Mouse (Mus musculus): ENCODE measurements around the gene Mmd. TPM values are rescaled to one million over a fixed set of nuclear protein-coding genes. Genes with fewer than 3 reads are reported as not detected.

The Mmd gene
- polyA plus RNA-seq, 1 experiment from 2014 or later: 36.1 TPM

DNA sequence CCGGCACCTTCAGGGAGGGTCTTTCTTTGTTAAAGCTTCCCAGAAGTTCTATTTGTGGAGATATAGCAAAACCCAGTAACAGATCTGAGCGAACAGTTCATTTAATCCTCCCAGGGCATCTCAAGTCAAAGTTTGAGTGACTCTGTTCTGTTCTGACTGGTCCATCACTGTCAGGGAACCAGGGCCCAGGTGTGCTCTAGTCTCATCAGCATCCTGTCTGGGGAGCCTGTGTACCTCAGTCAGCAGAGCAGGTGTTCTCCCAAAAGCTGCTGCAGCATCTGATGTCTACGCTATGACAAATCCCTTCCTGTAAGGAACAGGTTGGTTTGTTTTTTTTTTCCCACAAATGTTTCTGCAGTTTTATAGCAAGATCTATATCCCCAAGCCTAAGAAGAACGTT, 2.6 kb upstream of the Mmd start:
- Histone ChIP-seq H3K27me3 (ENCODE audit: insufficient read depth, low read length) (no peaks in the 10 kb centered on the region), H3K27ac (ENCODE audit: low read length) (no peak overlapping the region), H3K4me3 (ENCODE audit: low read length) (no peak overlapping the region), H3K36me3 (ENCODE audit: insufficient read depth, low read length) (no peaks in the 10 kb centered on the region), H3K4me1 (ENCODE audit: insufficient read depth, low read length) (peaks cover 14% of the 10 kb centered on the region; the same call in 1 of the 2 replicates), H3K4me2 (replicated peaks; ENCODE audit: low read depth, low read length) (no peak overlapping the region), H3K9me3 (ENCODE audit: low read length) (no peaks in the 10 kb centered on the region), H3K9ac (replicated peaks; ENCODE audit: low read length) (no peak overlapping the region)
- WGBS: 86% methylated on average over 4 of the region's 4 CpGs
- no peak for ATAC-seq (ENCODE audit: low FRiP score, low TSS enrichment)

DNA sequence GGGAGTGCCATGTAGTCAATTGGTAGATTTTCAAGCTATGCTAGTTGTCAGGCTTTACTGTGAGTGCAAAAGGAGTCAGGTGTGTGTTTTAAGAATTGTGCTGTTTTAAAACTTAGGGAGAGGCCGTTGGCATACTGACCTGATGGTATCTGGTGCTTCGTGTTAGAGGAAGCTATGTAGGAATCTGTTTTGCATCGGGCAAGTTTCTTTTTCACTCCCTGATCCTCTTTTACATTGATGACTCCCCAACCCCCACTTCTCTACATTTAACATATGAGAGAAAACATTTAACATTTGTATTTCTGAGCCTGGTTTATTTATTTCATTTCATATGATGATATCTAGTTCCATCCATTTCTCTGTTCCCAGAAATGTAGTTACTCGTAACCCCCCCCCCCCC, 1.5 kb upstream of the Mmd start:
- H3K4me3 ChIP-seq (ENCODE audit: low read length): no peak overlapping the region
- WGBS: 64% methylated on average over 4 of the region's 4 CpGs

DNA sequence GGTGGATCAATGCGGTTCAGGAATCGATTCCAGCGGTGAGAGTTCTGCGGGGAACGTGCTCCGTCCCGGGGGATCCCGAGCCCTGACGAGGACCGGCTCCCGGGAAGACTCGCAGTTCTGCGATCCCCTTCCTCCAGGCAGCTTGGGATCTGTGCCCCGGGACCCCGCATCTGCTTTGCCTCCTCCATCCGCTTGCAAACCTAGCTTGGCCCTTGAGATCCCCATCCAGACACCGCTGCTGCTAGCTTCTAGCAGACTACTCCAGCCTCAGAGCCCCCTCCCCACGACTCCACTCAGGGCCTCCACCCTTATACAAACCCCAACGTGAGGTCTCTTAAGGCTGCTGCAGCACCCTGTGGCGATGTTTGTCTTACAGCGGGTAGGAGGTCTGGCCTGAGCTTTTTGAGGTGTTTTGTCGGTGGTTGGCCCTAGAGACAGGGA, 465 bp downstream of the Mmd start:
- H3K4me2 ChIP-seq (replicated peaks; ENCODE audit: low read depth, low read length): peak overlapping the region; percentile 87
- no peaks in the 10 kb centered on the region for H3K9me3 ChIP-seq (ENCODE audit: low read length)
- H3K9ac ChIP-seq (replicated peaks; ENCODE audit: low read length): peak overlapping the region; percentile 92
- no peaks in the 10 kb centered on the region for H3K36me3 ChIP-seq (ENCODE audit: insufficient read depth, low read length)
- peak overlapping the region; percentile 84 for H3K27ac ChIP-seq (ENCODE audit: low read length)
- peak; percentile 53 for ATAC-seq (ENCODE audit: low FRiP score, low TSS enrichment)
- 0% methylated on average over 22 of the region's 22 CpGs for WGBS
- peaks cover 23% of the 10 kb centered on the region; the same call in 1 of the 2 replicates for H3K4me1 ChIP-seq (ENCODE audit: insufficient read depth, low read length)
- no peaks in the 10 kb centered on the region for H3K27me3 ChIP-seq (ENCODE audit: insufficient read depth, low read length)
- peak overlapping the region; percentile 89 for H3K4me3 ChIP-seq (ENCODE audit: low read length)

More for the DNA sequence above, 1.5 kb upstream of the Mmd start:
- Histone ChIP-seq H3K9ac (replicated peaks; ENCODE audit: low read length) (no peak overlapping the region), H3K4me2 (replicated peaks; ENCODE audit: low read depth, low read length) (no peak overlapping the region), H3K27me3 (ENCODE audit: insufficient read depth, low read length) (no peaks in the 10 kb centered on the region), H3K9me3 (ENCODE audit: low read length) (no peaks in the 10 kb centered on the region), H3K4me1 (ENCODE audit: insufficient read depth, low read length) (peaks cover 23% of the 10 kb centered on the region; the same call in 1 of the 2 replicates), H3K27ac (ENCODE audit: low read length) (no peak overlapping the region), H3K36me3 (ENCODE audit: insufficient read depth, low read length) (no peaks in the 10 kb centered on the region)
- no peak for ATAC-seq (ENCODE audit: low FRiP score, low TSS enrichment)

DNA sequence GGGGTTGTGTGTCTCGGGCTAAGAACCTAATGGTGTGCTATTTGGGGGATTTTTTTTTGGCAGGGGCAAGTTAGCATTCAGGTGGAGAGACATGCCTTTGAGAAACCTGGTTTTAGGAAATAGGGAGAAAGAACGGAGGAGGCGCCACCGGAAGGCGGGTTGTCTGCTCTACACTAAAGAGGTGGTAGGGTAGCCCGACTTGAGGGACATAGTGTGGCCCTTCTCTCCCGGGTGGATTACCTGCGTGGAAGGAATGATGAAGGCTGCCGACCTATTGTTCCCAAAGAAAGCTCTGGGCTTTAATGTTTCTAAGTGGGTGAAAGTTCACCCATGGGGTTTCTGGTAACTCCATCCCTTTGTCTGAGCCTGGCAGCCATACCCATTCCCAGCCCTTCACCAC, 933 bp downstream of the Mmd start:
- Histone ChIP-seq H3K9ac (replicated peaks; ENCODE audit: low read length) (peak overlapping the region; percentile 92), H3K4me3 (ENCODE audit: low read length) (peak overlapping the region; percentile 89), H3K27me3 (ENCODE audit: insufficient read depth, low read length) (no peaks in the 10 kb centered on the region), H3K27ac (ENCODE audit: low read length) (peak overlapping the region; percentile 84), H3K4me1 (ENCODE audit: insufficient read depth, low read length) (peaks cover 23% of the 10 kb centered on the region; the same call in 1 of the 2 replicates), H3K4me2 (replicated peaks; ENCODE audit: low read depth, low read length) (peak overlapping the region; percentile 87), H3K36me3 (ENCODE audit: insufficient read depth, low read length) (no peaks in the 10 kb centered on the region), H3K9me3 (ENCODE audit: low read length) (no peaks in the 10 kb centered on the region)
- 1% methylated on average over 9 of the region's 9 CpGs for WGBS
- no peak for ATAC-seq (ENCODE audit: low FRiP score, low TSS enrichment)

DNA sequence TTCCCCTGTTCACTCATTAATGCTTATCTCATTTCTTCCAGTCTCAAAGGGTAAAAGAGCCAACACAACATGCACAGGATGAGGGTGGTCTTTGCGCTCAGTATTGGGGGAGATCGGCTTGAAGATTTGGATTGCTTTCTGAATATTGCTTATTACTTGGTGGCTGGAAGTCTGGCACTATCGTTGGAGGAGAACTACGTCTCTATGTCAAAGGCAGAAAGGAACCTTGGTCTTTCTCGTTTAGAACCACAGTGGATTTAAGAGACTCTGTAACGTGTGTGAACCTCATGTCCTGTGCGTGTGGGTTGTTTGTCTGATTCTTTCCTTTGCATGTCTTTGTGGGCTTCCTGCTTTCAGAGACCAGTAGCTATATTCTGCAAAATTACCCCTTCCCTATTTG, 1.5 kb downstream of the Mmd start:
- H3K4me2 ChIP-seq (replicated peaks; ENCODE audit: low read depth, low read length): peak overlapping the region; percentile 87
- ATAC-seq (ENCODE audit: low FRiP score, low TSS enrichment): no peak
- 57% methylated on average over 7 of the region's 7 CpGs for WGBS
- H3K36me3 ChIP-seq (ENCODE audit: insufficient read depth, low read length): no peaks in the 10 kb centered on the region
- no peaks in the 10 kb centered on the region for H3K27me3 ChIP-seq (ENCODE audit: insufficient read depth, low read length)
- peaks cover 23% of the 10 kb centered on the region; the same call in 1 of the 2 replicates for H3K4me1 ChIP-seq (ENCODE audit: insufficient read depth, low read length)
- H3K27ac ChIP-seq (ENCODE audit: low read length): no peak overlapping the region
- H3K9ac ChIP-seq (replicated peaks; ENCODE audit: low read length): peak overlapping the region; percentile 92
- H3K9me3 ChIP-seq (ENCODE audit: low read length): no peaks in the 10 kb centered on the region
- peak overlapping the region; percentile 89 for H3K4me3 ChIP-seq (ENCODE audit: low read length)

DNA sequence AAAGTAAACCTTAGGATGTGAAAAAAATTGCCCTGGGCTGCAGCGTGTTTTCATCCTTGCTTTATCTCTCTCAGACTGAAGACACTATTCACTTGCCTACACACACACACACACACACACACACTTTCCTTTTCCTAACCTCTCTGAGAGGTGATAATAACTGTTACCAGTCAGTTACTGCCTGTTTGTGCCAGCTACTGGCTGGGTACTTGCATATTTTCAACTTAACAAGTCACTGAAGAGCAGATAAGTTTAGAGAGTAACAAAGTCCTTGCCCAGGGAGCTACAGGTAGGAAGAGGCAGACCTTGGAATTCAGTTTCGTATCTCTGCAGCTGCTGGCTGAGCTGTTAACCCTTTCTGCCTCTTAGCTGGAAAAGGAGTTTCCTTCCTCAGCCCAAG, 2.7 kb downstream of the Mmd start:
- no peaks in the 10 kb centered on the region for H3K36me3 ChIP-seq (ENCODE audit: insufficient read depth, low read length)
- no peak overlapping the region for H3K9ac ChIP-seq (replicated peaks; ENCODE audit: low read length)
- H3K4me3 ChIP-seq (ENCODE audit: low read length): no peak overlapping the region
- no peak for ATAC-seq (ENCODE audit: low FRiP score, low TSS enrichment)
- H3K4me2 ChIP-seq (replicated peaks; ENCODE audit: low read depth, low read length): no peak overlapping the region
- no peaks in the 10 kb centered on the region for H3K9me3 ChIP-seq (ENCODE audit: low read length)
- peaks cover 23% of the 10 kb centered on the region; the same call in 1 of the 2 replicates for H3K4me1 ChIP-seq (ENCODE audit: insufficient read depth, low read length)
- H3K27ac ChIP-seq (ENCODE audit: low read length): no peak overlapping the region
- 30% methylated on average over 2 of the region's 2 CpGs for WGBS
- no peaks in the 10 kb centered on the region for H3K27me3 ChIP-seq (ENCODE audit: insufficient read depth, low read length)

DNA sequence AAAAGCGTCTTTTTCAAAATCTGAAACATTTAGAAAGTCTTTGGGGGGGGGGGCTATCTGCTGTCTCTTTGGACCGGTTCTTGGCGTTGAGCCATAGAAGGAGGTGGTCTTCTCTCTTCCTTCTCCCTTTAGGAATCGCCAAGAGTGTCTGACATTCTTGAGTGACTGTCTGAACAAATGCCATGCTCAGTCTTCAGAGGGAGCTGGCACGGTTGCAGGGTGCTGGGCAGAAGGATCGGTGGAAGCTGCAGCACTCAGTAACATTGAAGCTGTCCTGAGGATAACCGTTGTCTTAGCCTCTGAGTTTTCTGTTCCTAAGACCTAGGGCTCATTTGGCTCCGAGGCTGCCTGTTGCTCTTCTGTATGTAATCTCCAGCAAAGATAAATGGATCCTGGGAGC, 3.1 kb downstream of the Mmd start:
- no peak overlapping the region for H3K4me2 ChIP-seq (replicated peaks; ENCODE audit: low read depth, low read length)
- peaks cover 23% of the 10 kb centered on the region; the same call in 1 of the 2 replicates for H3K4me1 ChIP-seq (ENCODE audit: insufficient read depth, low read length)
- no peak for ATAC-seq (ENCODE audit: low FRiP score, low TSS enrichment)
- peaks cover under 1% of the 10 kb centered on the region; the same call in 1 of the 2 replicates for H3K36me3 ChIP-seq (ENCODE audit: insufficient read depth, low read length)
- no peak overlapping the region for H3K27ac ChIP-seq (ENCODE audit: low read length)
- no peak overlapping the region for H3K4me3 ChIP-seq (ENCODE audit: low read length)
- H3K27me3 ChIP-seq (ENCODE audit: insufficient read depth, low read length): no peaks in the 10 kb centered on the region
- WGBS: 78% methylated on average over 8 of the region's 8 CpGs
- H3K9ac ChIP-seq (replicated peaks; ENCODE audit: low read length): no peak overlapping the region
- H3K9me3 ChIP-seq (ENCODE audit: low read length): no peaks in the 10 kb centered on the region

DNA sequence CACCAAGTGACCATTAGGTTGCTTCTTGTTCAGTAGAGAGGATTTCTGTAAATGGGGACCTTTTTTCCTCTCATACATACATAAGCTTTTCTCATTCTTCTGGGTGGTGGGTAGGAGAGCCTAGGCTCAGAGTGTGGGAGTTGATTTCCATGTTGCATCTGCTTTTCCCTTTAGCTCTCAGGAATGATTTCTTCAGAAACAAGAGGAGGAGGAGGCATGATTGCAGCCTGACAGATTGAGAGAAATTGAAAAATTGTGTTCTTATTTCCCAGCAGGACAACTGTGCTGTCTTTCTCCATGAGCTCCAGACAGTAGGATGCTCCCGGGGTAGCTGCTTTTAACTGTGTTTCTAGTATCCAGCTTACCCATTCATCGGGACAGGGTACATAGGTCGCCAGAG, 5.3 kb downstream of the Mmd start:
- no peaks in the 10 kb centered on the region for H3K27me3 ChIP-seq (ENCODE audit: insufficient read depth, low read length)
- 91% methylated on average over 3 of the region's 3 CpGs for WGBS
- ATAC-seq (ENCODE audit: low FRiP score, low TSS enrichment): no peak

DNA sequence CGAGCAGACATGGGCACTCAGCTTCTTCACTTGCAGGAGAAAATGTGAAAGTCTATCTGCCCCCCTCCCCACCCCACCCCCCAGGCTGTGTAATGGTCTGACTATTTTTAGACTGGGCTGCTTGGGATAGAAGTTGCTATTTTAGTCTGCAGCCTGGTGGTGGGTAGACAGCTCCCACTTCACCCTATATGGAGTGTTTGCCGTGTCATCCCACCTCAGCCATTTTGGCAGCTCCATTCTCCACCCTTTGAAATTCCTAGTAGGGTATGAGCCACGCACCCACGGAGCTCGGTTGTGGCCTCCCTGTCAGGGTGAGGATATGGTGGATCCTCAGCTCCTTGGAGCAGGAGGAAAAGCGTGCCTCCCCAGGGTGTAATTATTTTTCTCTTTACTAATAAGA, 6.4 kb downstream of the Mmd start:
- Histone ChIP-seq H3K4me1 (ENCODE audit: insufficient read depth, low read length) (peaks cover 17% of the 10 kb centered on the region), H3K36me3 (ENCODE audit: insufficient read depth, low read length) (peaks cover 15% of the 10 kb centered on the region), H3K4me3 (ENCODE audit: low read length) (no peak overlapping the region), H3K9ac (replicated peaks; ENCODE audit: low read length) (no peak overlapping the region), H3K4me2 (replicated peaks; ENCODE audit: low read depth, low read length) (no peak overlapping the region), H3K27ac (ENCODE audit: low read length) (no peak overlapping the region), H3K9me3 (ENCODE audit: low read length) (no peaks in the 10 kb centered on the region), H3K27me3 (ENCODE audit: insufficient read depth, low read length) (no peaks in the 10 kb centered on the region)
- 71% methylated on average over 6 of the region's 6 CpGs for WGBS
- no peak for ATAC-seq (ENCODE audit: low FRiP score, low TSS enrichment)

More for the DNA sequence above, 5.3 kb downstream of the Mmd start:
- H3K4me3 ChIP-seq (ENCODE audit: low read length): no peak overlapping the region
- no peak overlapping the region for H3K9ac ChIP-seq (replicated peaks; ENCODE audit: low read length)
- peaks cover 5% of the 10 kb centered on the region; the same call in 1 of the 2 replicates for H3K36me3 ChIP-seq (ENCODE audit: insufficient read depth, low read length)
- H3K4me1 ChIP-seq (ENCODE audit: insufficient read depth, low read length): peaks cover 26% of the 10 kb centered on the region
- no peak overlapping the region for H3K27ac ChIP-seq (ENCODE audit: low read length)
- H3K4me2 ChIP-seq (replicated peaks; ENCODE audit: low read depth, low read length): no peak overlapping the region
- H3K9me3 ChIP-seq (ENCODE audit: low read length): no peaks in the 10 kb centered on the region

DNA sequence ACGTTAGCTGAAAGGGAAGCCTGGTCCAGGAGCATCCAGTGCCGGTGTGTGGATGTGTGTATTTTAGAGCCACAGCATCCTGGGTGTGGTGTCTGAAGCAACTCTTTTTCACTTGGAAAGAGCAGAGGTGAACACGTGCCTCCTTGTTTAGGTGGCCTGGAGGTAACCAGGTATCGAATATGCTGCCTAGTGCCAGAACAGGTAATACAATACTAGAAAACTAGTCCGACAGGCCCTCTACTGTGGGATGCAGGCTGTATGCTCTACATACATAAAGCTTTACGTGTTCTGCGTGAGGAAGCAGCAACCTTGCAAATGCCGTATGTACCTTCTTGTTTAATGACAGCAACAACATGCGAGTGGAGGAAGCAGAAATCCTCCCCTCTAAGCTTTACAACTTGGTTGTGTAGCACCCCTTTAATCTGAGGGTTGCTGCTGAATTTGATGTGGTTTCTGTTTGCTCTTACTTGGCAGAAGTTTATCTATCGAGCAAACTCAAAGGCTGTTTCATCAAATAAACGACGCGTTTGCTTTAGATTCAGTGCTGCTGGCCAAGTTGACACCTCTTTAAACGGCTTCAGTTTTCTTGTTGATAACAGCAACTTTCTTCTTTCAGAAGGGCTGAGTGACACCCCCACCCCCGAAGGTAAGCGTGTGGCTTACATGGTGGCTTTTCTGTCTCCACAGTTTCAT, 7.7 kb downstream of the Mmd start:
- H3K9ac ChIP-seq (replicated peaks; ENCODE audit: low read length): no peak overlapping the region
- no peak for ATAC-seq (ENCODE audit: low FRiP score, low TSS enrichment)

More for the DNA sequence above, 7.7 kb downstream of the Mmd start:
- H3K27me3 ChIP-seq (ENCODE audit: insufficient read depth, low read length): no peaks in the 10 kb centered on the region
- 78% methylated on average over 16 of the region's 16 CpGs for WGBS
- no peak overlapping the region for H3K27ac ChIP-seq (ENCODE audit: low read length)
- peaks cover 26% of the 10 kb centered on the region for H3K36me3 ChIP-seq (ENCODE audit: insufficient read depth, low read length)
- no peak overlapping the region for H3K4me3 ChIP-seq (ENCODE audit: low read length)
- H3K9me3 ChIP-seq (ENCODE audit: low read length): no peaks in the 10 kb centered on the region
- peaks cover 12% of the 10 kb centered on the region for H3K4me1 ChIP-seq (ENCODE audit: insufficient read depth, low read length)
- H3K4me2 ChIP-seq (replicated peaks; ENCODE audit: low read depth, low read length): no peak overlapping the region
